Mouse (Mus musculus): ENCODE results near the gene Sla2. TPM values are rescaled to one million over a fixed set of nuclear protein-coding genes. Genes with fewer than 3 reads are reported as not detected.
"Not testable (repeated sequence)": the region's sequence is repeated elsewhere in the genome, so short reads cannot be mapped to it uniquely, and the experiment has no call there.

Sla2 gene
- polyA plus RNA-seq, 1 experiment from 2014 or later = 0.22 TPM

DNA sequence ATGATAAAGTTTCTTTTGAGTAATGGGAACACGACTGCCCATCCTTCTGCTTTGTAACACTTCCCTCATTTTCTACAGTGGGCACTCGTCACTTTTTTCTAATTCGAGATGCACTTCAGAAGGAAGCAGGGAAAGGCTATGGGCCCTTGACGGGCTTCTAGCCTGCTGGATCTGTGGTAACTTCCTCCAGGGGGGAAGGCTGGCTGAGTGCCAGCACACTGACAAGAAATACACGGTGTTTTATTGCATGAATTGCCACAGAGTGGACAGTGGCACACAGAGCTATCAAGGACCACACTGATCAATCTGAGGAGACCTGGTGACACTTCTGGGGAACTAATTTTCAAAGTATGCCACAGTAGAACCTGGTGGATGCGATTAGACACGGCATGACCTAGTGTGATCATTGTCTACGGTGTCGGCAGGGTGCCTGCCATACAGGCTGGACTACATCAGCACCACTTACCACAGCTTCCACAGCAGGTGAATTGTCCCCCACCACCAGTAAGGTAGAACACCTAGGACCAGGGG lies 9.5 kb upstream of the Sla2 start:
- H3K9me3 ChIP-seq (ENCODE audit: control insufficient read depth, low read length) = no peaks in the 10 kb centered on the region
- no peak for ATAC-seq (ENCODE audit: low FRiP score, low TSS enrichment)
- no peak for DNase-seq
- no peak overlapping the region for H3K4me3 ChIP-seq (replicated peaks; ENCODE audit: low read depth, low read length)
- peaks cover 11% of the 10 kb centered on the region; the same call in 1 of the 2 replicates for H3K4me1 ChIP-seq (ENCODE audit: control insufficient read depth, insufficient read depth, low read length)
- H3K36me3 ChIP-seq (ENCODE audit: control insufficient read depth, insufficient read depth, low read length) = no peaks in the 10 kb centered on the region
- no peaks in the 10 kb centered on the region for H3K27me3 ChIP-seq (ENCODE audit: control insufficient read depth, insufficient read depth, low read length)
- H3K27ac ChIP-seq (replicated peaks; ENCODE audit: low read depth, low read length) = no peak overlapping the region
- no peak overlapping the region for H3K4me2 ChIP-seq (ENCODE audit: low read length)
- no peak overlapping the region for H3K9ac ChIP-seq (replicated peaks; ENCODE audit: low read length)
- WGBS = 79% methylated on average over 9 of the region's 9 CpGs

DNA sequence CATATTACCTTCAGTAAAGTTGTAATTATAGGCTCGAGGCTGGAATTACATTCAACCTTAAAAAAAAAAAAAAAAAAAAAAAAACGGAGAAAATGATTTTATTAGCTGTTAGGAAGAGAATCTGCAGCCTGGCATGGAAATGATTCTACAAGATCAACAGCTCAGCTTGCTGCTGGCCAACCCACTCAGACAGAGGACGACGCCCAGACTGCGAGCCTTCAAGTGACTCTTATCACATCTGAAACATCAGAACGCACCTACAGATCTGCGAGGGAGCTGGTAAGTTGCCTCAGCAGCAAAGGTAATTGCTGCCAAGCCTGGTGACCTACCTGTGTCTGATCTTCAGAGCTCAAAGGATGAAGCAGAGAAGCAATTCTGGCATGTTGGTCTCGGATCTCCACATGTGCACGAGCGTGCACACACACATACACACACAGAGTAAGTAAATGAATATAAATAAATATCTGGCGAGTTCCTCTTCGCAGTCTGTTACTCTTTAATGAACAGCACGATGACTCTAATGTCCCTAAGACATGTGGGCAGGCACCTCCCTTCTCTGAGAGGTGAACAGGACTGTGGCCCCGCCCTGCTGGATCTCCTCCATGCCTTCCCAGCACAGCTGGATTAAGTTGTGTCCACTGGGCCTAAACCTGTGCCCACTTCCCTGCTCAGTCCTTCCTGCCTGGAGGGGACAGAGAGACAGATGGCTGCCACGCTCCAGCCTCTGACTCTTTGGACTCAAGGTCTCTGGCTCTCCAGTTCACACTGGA lies 7.7 kb upstream of the Sla2 start:
- H3K9ac ChIP-seq (replicated peaks; ENCODE audit: low read length) = no peak overlapping the region
- peaks cover 11% of the 10 kb centered on the region; the same call in 1 of the 2 replicates for H3K4me1 ChIP-seq (ENCODE audit: control insufficient read depth, insufficient read depth, low read length)
- no peak overlapping the region for H3K4me2 ChIP-seq (ENCODE audit: low read length)
- no peaks in the 10 kb centered on the region for H3K27me3 ChIP-seq (ENCODE audit: control insufficient read depth, insufficient read depth, low read length)
- H3K27ac ChIP-seq (replicated peaks; ENCODE audit: low read depth, low read length) = no peak overlapping the region
- H3K4me3 ChIP-seq (replicated peaks; ENCODE audit: low read depth, low read length) = no peak overlapping the region
- no peaks in the 10 kb centered on the region for H3K36me3 ChIP-seq (ENCODE audit: control insufficient read depth, insufficient read depth, low read length)
- ATAC-seq (ENCODE audit: low FRiP score, low TSS enrichment) (no peak), DNase-seq (no peak)
- H3K9me3 ChIP-seq (ENCODE audit: control insufficient read depth, low read length) = no peaks in the 10 kb centered on the region
- WGBS = 84% methylated on average over 15 of the region's 15 CpGs

DNA sequence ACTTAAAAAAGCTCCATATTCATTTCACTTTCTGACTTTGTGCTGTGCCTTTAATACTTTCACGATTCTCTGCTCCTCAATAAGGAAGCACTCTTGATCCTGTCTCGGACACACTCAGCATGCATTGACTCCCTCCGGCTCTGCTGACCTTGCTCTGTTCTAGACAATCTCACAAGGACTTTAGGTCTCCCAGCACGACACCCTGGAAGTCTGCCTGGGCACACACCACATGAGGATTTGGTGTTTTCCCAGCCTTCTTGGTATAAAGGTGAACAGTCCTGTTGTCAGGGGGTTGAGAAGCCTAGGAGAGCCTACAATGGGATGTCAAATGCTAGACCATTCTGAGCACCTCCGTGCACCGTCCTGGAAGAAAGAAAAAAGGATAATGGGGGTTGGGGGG lies 5.8 kb upstream of the Sla2 start:
- Histone ChIP-seq H3K9me3 (ENCODE audit: control insufficient read depth, low read length) (no peaks in the 10 kb centered on the region), H3K4me2 (ENCODE audit: low read length) (no peak overlapping the region), H3K4me3 (replicated peaks; ENCODE audit: low read depth, low read length) (no peak overlapping the region), H3K4me1 (ENCODE audit: control insufficient read depth, insufficient read depth, low read length) (peaks cover 11% of the 10 kb centered on the region; the same call in 1 of the 2 replicates), H3K27me3 (ENCODE audit: control insufficient read depth, insufficient read depth, low read length) (no peaks in the 10 kb centered on the region), H3K36me3 (ENCODE audit: control insufficient read depth, insufficient read depth, low read length) (no peaks in the 10 kb centered on the region), H3K27ac (replicated peaks; ENCODE audit: low read depth, low read length) (no peak overlapping the region), H3K9ac (replicated peaks; ENCODE audit: low read length) (no peak overlapping the region)
- WGBS = 64% methylated on average over 6 of the region's 6 CpGs
- DNase-seq (no peak), ATAC-seq (ENCODE audit: low FRiP score, low TSS enrichment) (no peak)

DNA sequence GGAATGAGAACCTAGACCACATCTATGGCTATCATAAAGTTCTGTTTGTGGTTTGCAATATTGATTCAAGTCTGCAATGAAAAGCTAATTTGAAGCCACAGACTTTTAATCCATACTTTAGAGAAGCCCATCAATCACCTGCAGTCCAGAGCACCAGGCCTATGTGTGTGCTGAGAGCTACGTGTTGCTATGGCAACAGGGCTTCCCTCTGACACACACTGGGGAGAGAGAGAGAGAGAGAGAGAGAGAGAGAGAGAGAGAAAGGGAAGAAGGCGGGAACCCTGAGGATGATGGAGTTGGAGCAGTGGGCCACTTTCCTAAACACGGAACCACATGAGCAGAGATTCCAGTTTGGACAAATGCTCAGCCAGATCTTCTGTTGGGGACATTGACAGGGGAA lies 5.2 kb upstream of the Sla2 start:
- Histone ChIP-seq H3K27me3 (ENCODE audit: control insufficient read depth, insufficient read depth, low read length) (no peaks in the 10 kb centered on the region), H3K4me1 (ENCODE audit: control insufficient read depth, insufficient read depth, low read length) (peaks cover 11% of the 10 kb centered on the region; the same call in 1 of the 2 replicates), H3K9ac (replicated peaks; ENCODE audit: low read length) (no peak overlapping the region), H3K36me3 (ENCODE audit: control insufficient read depth, insufficient read depth, low read length) (no peaks in the 10 kb centered on the region), H3K27ac (replicated peaks; ENCODE audit: low read depth, low read length) (no peak overlapping the region), H3K4me2 (ENCODE audit: low read length) (no peak overlapping the region), H3K9me3 (ENCODE audit: control insufficient read depth, low read length) (no peaks in the 10 kb centered on the region), H3K4me3 (replicated peaks; ENCODE audit: low read depth, low read length) (no peak overlapping the region)
- WGBS = 16% methylated on average over 3 of the region's 3 CpGs
- peak; percentile 80 for DNase-seq
- ATAC-seq (ENCODE audit: low FRiP score, low TSS enrichment) = no peak

DNA sequence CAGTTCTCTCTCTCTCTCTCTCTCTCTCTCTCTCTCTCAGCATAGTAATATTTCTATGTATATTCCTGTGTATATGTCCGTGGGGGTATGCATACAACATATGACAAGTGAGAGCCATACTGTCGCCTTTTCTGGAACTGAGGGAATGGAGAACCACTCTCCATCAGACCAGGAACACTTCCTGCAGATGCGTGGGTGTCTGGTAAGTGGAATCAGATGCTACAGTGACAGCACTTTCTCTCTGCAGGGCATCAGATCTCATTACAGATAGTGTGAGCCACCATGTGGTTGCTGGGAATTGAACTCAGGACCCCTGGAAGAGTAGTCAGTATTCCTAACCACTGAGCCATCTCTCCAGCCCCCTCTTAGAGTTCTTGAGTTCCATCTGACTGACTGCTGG lies 1.5 kb upstream of the Sla2 start:
- no peak for DNase-seq
- no peaks in the 10 kb centered on the region for H3K36me3 ChIP-seq (ENCODE audit: control insufficient read depth, insufficient read depth, low read length)
- H3K9ac ChIP-seq (replicated peaks; ENCODE audit: low read length) = no peak overlapping the region
- no peaks in the 10 kb centered on the region for H3K27me3 ChIP-seq (ENCODE audit: control insufficient read depth, insufficient read depth, low read length)
- ATAC-seq (ENCODE audit: low FRiP score, low TSS enrichment) = no peak
- no peak overlapping the region for H3K27ac ChIP-seq (replicated peaks; ENCODE audit: low read depth, low read length)
- no peak overlapping the region for H3K4me3 ChIP-seq (replicated peaks; ENCODE audit: low read depth, low read length)
- H3K4me2 ChIP-seq (ENCODE audit: low read length) = no peak overlapping the region
- H3K9me3 ChIP-seq (ENCODE audit: control insufficient read depth, low read length) = no peaks in the 10 kb centered on the region
- H3K4me1 ChIP-seq (ENCODE audit: control insufficient read depth, insufficient read depth, low read length) = peaks cover 11% of the 10 kb centered on the region; the same call in 1 of the 2 replicates
- WGBS = 77% methylated on average over 3 of the region's 3 CpGs

DNA sequence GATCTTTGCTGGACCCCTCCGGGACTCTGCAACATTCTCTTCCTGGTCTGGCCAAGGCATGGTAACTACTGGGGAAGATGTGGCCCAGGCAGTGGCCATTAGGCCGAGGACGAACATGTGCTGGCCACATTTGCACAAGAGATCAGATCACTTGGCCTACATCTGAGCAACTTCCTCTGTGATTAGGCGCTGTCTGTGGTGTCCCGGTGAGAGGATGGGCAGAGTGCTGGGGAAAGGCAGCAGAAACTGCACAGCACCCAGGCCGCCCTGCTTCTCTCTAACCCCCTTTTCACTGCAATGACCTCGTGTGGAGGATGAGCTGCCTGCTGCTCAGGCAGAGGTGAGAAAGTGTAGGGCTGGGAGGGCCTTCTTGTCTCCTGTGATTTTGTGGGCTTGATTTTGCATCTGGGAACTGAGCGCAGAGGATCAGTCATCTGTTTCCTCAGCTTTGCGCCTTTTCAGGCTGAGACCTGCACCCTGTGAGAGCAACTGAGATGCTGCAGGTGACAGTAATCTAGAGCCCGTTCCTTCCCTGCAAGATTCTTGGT lies 834 bp downstream of the Sla2 start:
- ATAC-seq (ENCODE audit: low FRiP score, low TSS enrichment) = no peak
- no peak overlapping the region for H3K4me2 ChIP-seq (ENCODE audit: low read length)
- no peak overlapping the region for H3K4me3 ChIP-seq (replicated peaks; ENCODE audit: low read depth, low read length)
- H3K4me1 ChIP-seq (ENCODE audit: control insufficient read depth, insufficient read depth, low read length) = no peaks in the 10 kb centered on the region
- no peaks in the 10 kb centered on the region for H3K9me3 ChIP-seq (ENCODE audit: control insufficient read depth, low read length)
- H3K9ac ChIP-seq (replicated peaks; ENCODE audit: low read length) = no peak overlapping the region
- H3K27me3 ChIP-seq (ENCODE audit: control insufficient read depth, insufficient read depth, low read length) = no peaks in the 10 kb centered on the region
- H3K36me3 ChIP-seq (ENCODE audit: control insufficient read depth, insufficient read depth, low read length) = no peaks in the 10 kb centered on the region
- H3K27ac ChIP-seq (replicated peaks; ENCODE audit: low read depth, low read length) = no peak overlapping the region
- DNase-seq = no peak
- 85% methylated on average over 10 of the region's 10 CpGs for WGBS

DNA sequence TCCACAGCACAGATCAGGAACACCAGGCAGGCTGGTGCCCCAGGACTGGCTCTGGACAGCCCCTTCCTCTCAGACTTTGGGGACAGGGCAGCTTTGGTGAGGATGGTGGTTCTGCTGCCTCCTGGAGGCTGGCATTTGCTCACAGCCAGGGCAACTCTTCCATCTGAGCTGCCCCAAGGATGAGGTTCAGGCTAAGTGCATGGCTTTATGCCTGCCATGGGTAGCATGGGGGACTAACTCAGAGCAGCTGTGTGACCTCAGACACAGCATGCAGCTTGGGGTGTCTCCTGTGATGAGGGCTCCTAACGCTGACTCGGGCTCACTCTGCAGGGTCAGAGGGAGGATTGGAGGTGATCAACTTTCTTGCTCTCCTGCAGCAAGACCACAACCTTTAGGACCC lies 1.3 kb downstream of the Sla2 start:
- not testable (repeated sequence) for H3K27me3 ChIP-seq (ENCODE audit: control insufficient read depth, insufficient read depth, low read length); H3K4me3 ChIP-seq (replicated peaks; ENCODE audit: low read depth, low read length); H3K4me2 ChIP-seq (ENCODE audit: low read length); DNase-seq; H3K9me3 ChIP-seq (ENCODE audit: control insufficient read depth, low read length); H3K27ac ChIP-seq (replicated peaks; ENCODE audit: low read depth, low read length); H3K36me3 ChIP-seq (ENCODE audit: control insufficient read depth, insufficient read depth, low read length); H3K9ac ChIP-seq (replicated peaks; ENCODE audit: low read length); H3K4me1 ChIP-seq (ENCODE audit: control insufficient read depth, insufficient read depth, low read length); ATAC-seq (ENCODE audit: low FRiP score, low TSS enrichment)
- WGBS = 84% methylated on average over 2 of the region's 2 CpGs

DNA sequence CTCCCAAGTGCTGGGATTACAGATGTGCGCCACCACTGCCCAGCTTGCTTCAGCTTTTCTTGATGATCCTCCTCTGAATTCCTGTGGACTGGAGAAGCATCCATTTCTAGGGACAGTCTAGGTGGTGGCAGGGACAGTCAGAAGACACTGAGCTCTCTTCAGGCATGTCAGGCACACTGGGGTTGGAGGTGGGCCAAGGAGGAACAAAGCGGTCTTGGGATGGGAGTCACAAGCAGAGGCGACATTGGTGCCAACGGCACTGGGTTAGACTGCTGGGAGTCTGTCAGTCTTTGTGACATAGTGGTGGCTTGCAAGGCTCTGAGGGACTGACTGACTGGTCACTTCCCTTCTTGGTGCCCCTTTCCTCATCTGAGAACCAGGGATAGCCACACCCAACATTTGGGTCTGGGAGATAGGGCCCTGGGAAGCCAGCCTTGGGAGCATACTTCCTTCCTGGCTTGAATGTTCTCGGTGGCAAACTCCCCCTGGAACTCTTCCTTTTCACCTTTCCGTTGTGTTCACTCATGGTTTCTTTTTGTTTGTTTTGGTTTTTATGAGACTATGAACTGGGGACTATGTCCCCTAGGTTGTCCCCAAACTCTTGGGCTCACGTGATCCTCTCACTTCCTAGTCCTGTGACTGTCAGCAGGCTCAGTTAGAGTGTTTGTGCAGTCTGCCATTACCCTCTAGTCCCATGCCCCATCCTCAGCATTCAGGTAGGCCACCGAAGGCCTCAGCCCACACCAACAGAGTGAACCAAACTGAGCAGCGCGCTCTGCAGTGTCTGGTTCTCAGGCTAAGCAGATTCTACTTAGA lies 2.4 kb downstream of the Sla2 start:
- H3K36me3 ChIP-seq (ENCODE audit: control insufficient read depth, insufficient read depth, low read length) = no peaks in the 10 kb centered on the region
- no peak overlapping the region for H3K27ac ChIP-seq (replicated peaks; ENCODE audit: low read depth, low read length)
- H3K9ac ChIP-seq (replicated peaks; ENCODE audit: low read length) = no peak overlapping the region
- H3K4me1 ChIP-seq (ENCODE audit: control insufficient read depth, insufficient read depth, low read length) = no peaks in the 10 kb centered on the region
- H3K4me2 ChIP-seq (ENCODE audit: low read length) = no peak overlapping the region
- H3K9me3 ChIP-seq (ENCODE audit: control insufficient read depth, low read length) = no peaks in the 10 kb centered on the region
- 91% methylated on average over 10 of the region's 10 CpGs for WGBS
- no peaks in the 10 kb centered on the region for H3K27me3 ChIP-seq (ENCODE audit: control insufficient read depth, insufficient read depth, low read length)
- ATAC-seq (ENCODE audit: low FRiP score, low TSS enrichment) (no peak), DNase-seq (no peak)
- H3K4me3 ChIP-seq (replicated peaks; ENCODE audit: low read depth, low read length) = no peak overlapping the region
